Mouse (Mus musculus) neural tube, embryonic 15.5 days (tissue): ENCODE results near the gene Pglyrp1. TPM values are rescaled to one million over a fixed set of nuclear protein-coding genes. Genes with fewer than 3 reads are reported as not detected.
"Not testable (repeated sequence)": the region's sequence is repeated elsewhere in the genome, so short reads cannot be mapped to it uniquely, and the experiment has no call there.

ENCODE experiments used
- ATAC-seq: fragments of 200-750 bp; cut with Nextera tagmentation; 2 replicates; pipeline ENCODE4 v1.8.0; 2017; ENCODE audit warnings: mild to moderate bottlenecking, moderate TSS enrichment, moderate library complexity; ENCODE audit not compliant: low FRiP score
- H3K27ac ChIP-seq: fragments of 300-500 bp; sonication (generic); replicated peaks from 2 replicates; pipeline ENCODE4 v1.5.1; 2015; ENCODE audit warnings: mild to moderate bottlenecking, inconsistent platforms
- H3K27me3 ChIP-seq: fragments of 300-500 bp; sonication (generic); replicated peaks from 2 replicates; pipeline ENCODE4 v1.6.1; 2015; ENCODE audit warnings: inconsistent platforms
- H3K36me3 ChIP-seq: fragments of 300-500 bp; sonication (generic); 2 replicates; pipeline ENCODE4 v1.6.1; 2015; ENCODE audit warnings: inconsistent platforms
- H3K4me1 ChIP-seq: fragments of 300-500 bp; sonication (generic); 2 replicates; pipeline ENCODE4 v1.6.1; 2015; ENCODE audit warnings: inconsistent platforms
- H3K4me2 ChIP-seq: fragments of 300-500 bp; sonication (generic); 2 replicates; pipeline ENCODE4 v1.6.1; 2015; ENCODE audit warnings: inconsistent platforms, mild to moderate bottlenecking, moderate library complexity
- H3K4me3 ChIP-seq: fragments of 300-500 bp; sonication (generic); replicated peaks from 2 replicates; pipeline ENCODE4 v1.5.1; 2015; ENCODE audit warnings: mild to moderate bottlenecking, inconsistent platforms
- H3K9ac ChIP-seq: fragments of 300-500 bp; sonication (generic); replicated peaks from 2 replicates; pipeline ENCODE4 v1.6.1; 2015; ENCODE audit warnings: mild to moderate bottlenecking, inconsistent platforms
- H3K9me3 ChIP-seq: fragments of 300-500 bp; sonication (generic); replicated peaks from 2 replicates; pipeline ENCODE4 v1.6.1; 2016; ENCODE audit warnings: inconsistent platforms
- WGBS: fragments of 180-500 bp; shearing (Covaris S2); methylation state at CpG from one replicate; pipeline ENCODE4 v1.1.7; 2015; ENCODE audit warnings: mixed read lengths; 5-methylcytosine and 5-hydroxymethylcytosine counted together
- polyA plus RNA-seq: library from polyadenylated mRNA; unstranded; fragments of >200 nt; fragmentation: Nextera tagmentation; extraction: Ambion mirVana; gene quantifications from 2 replicates; pipeline ENCODE4 v1.2.1, GENCODE M21; 2015

Gene Pglyrp1
- polyA plus RNA-seq = 19.2 and 26.6 TPM in 2 replicates

DNA sequence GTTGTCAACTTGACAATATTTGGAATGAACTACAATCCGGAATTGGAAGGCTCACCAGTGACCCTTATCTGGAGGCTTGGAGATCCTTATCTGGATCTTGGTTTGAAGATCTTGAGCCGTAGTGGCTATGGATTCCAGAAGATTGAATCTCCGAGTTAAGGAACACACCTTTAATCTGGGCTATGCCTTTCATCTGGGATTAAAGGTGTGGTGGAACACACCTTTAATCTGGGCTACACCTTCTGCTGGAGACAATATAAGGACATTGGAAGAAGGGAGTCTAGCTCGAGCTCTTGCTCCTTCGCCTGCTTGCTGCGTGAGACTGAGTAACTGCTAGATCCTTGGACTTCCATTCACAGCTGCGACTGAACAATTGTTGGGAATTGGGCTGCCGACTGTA is at the start of gene Pglyrp1:
TSS of gene Pglyrp1 (plus strand) at position 301 of the 400 bp plus-strand sequence.
- H3K4me3 ChIP-seq, H3K4me2 ChIP-seq, H3K27me3 ChIP-seq, H3K9ac ChIP-seq, H3K4me1 ChIP-seq, H3K36me3 ChIP-seq, H3K9me3 ChIP-seq, H3K27ac ChIP-seq, ATAC-seq: not testable (repeated sequence)
- WGBS = 88% methylated on average over 1 of the region's 8 CpGs

DNA sequence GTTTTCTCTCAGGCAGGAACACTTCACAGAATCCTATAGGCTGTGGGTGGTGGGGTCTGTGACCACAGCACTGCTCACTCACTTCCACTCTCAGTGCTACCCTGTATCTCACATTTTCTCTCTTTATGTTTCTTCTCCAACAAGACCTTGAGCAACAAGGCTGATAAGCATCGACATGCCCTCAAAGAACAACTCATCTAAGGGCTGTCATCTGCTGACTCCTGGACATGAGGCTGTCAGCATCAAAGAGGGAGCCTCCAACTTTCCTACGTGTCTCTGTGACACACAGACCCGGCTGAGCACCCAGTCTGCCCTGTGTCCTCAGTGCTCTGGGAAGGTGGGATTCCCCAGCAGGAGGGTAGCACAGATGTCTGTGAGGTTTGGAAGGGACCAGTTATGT is 49.6 kb upstream of the Pglyrp1 start, which contains the start of gene Psg17:
TSS of gene Psg17 (minus strand) at position 101 of the 400 bp plus-strand sequence.
- no peak within 1 kb of the TSS for H3K9ac ChIP-seq
- no peaks in the 10 kb centered on the region for H3K4me1 ChIP-seq
- no peak within 1 kb of the TSS for H3K4me3 ChIP-seq
- H3K4me2 ChIP-seq = no peak within 1 kb of the TSS
- 76% methylated on average over 3 of the region's 3 CpGs for WGBS
- H3K27ac ChIP-seq = no peak within 1 kb of the TSS
- no peak for ATAC-seq
- no peaks in the 10 kb centered on the region for H3K27me3 ChIP-seq
- H3K9me3 ChIP-seq = no peaks in the 10 kb centered on the region
- no peaks in the 10 kb centered on the region for H3K36me3 ChIP-seq

GRCm38 (mm10) chr7:18827792-18828546 is 43.2 kb upstream of the Pglyrp1 start:
- H3K9ac ChIP-seq = no peak overlapping the region
- no peak for ATAC-seq
- no peak overlapping the region for H3K4me2 ChIP-seq
- no peaks in the 10 kb centered on the region for H3K36me3 ChIP-seq
- no peak overlapping the region for H3K27ac ChIP-seq
- no peaks in the 10 kb centered on the region for H3K4me1 ChIP-seq
- H3K9me3 ChIP-seq = no peaks in the 10 kb centered on the region
- no peaks in the 10 kb centered on the region for H3K27me3 ChIP-seq
- WGBS = 70% methylated on average over 26 of the region's 26 CpGs
- no peak overlapping the region for H3K4me3 ChIP-seq

DNA sequence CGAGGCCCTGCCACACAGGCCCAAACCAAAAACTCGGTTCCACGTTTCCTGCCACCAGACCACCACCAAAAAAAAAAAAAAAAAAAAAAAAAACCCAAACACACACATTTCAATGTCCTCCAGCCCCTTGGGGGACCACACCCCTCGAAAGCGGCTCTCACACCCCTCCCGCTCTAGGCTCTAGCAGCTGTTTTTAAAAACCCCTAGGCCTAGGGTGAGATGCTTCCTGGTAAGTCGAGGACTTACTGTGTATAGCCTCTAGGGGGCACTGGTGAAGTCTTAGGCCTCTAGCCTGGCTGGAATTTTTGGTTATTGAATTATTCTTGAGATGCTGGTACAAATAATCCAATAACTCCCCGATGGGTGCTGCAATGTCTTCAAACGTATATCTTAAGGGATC is 42.5 kb upstream of the Pglyrp1 start:
- no peak overlapping the region for H3K9ac ChIP-seq
- no peak overlapping the region for H3K4me3 ChIP-seq
- H3K36me3 ChIP-seq = no peaks in the 10 kb centered on the region
- no peak for ATAC-seq
- no peaks in the 10 kb centered on the region for H3K4me1 ChIP-seq
- no peaks in the 10 kb centered on the region for H3K27me3 ChIP-seq
- H3K9me3 ChIP-seq = no peaks in the 10 kb centered on the region
- no peak overlapping the region for H3K4me2 ChIP-seq
- no peak overlapping the region for H3K27ac ChIP-seq
- 63% methylated on average over 9 of the region's 9 CpGs for WGBS

- Histone ChIP-seq H3K27me3 (no peaks in the 10 kb centered on the region), H3K27ac (no peak overlapping the region), H3K9me3 (no peaks in the 10 kb centered on the region), H3K4me2 (no peak overlapping the region), H3K9ac (no peak overlapping the region), H3K4me3 (no peak overlapping the region), H3K4me1 (no peaks in the 10 kb centered on the region), H3K36me3 (no peaks in the 10 kb centered on the region)
- WGBS = 82% methylated on average over 7 of the region's 7 CpGs
- ATAC-seq = no peak
These were observed 41.6 kb upstream of the Pglyrp1 start for GRCm38 (mm10) chr7:18829545-18829944.

DNA sequence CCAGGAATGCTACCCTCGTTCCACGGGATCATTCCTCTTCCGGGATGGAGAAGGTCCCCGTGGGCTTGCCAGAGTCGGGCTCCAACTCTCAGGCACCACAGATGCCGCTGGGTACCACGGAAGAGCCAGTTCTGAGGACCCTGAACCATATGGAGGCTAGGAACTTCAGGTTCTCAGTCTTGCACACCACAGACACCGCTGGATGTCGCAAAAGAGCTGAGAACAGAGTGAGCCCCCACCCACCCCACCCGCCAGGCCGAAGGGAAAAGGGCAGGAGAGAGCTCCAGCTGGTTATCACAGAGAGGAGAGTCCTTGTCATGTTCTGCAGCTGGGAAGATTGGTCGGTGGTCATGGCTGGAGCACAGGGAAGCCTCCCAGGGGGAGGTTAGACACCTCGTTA is 38.8 kb upstream of the Pglyrp1 start:
- H3K4me2 ChIP-seq = no peak overlapping the region
- no peaks in the 10 kb centered on the region for H3K4me1 ChIP-seq
- no peak overlapping the region for H3K4me3 ChIP-seq
- no peaks in the 10 kb centered on the region for H3K9me3 ChIP-seq
- ATAC-seq = no peak
- H3K27me3 ChIP-seq = no peaks in the 10 kb centered on the region
- no peak overlapping the region for H3K27ac ChIP-seq
- no peak overlapping the region for H3K9ac ChIP-seq
- WGBS = 52% methylated on average over 13 of the region's 13 CpGs
- no peaks in the 10 kb centered on the region for H3K36me3 ChIP-seq

GRCm38 (mm10) chr7:18839865-18840264 is 31.3 kb upstream of the Pglyrp1 start, which contains the start of gene Mill2:
Mill2 (plus strand) TSS chr7:18839966.
- Histone ChIP-seq H3K36me3 (no peaks in the 10 kb centered on the region), H3K27ac (peak within 1 kb of the TSS; percentile 79), H3K4me1 (peaks cover 11% of the 10 kb centered on the region), H3K4me3 (peak within 1 kb of the TSS; percentile 40), H3K27me3 (no peaks in the 10 kb centered on the region), H3K4me2 (peak within 1 kb of the TSS; percentile 67), H3K9ac (peak within 1 kb of the TSS; percentile 47), H3K9me3 (no peaks in the 10 kb centered on the region)
- ATAC-seq = peak; percentile 53; the same call in 1 of the 2 replicates
- WGBS = 27% methylated on average over 3 of the region's 3 CpGs

DNA sequence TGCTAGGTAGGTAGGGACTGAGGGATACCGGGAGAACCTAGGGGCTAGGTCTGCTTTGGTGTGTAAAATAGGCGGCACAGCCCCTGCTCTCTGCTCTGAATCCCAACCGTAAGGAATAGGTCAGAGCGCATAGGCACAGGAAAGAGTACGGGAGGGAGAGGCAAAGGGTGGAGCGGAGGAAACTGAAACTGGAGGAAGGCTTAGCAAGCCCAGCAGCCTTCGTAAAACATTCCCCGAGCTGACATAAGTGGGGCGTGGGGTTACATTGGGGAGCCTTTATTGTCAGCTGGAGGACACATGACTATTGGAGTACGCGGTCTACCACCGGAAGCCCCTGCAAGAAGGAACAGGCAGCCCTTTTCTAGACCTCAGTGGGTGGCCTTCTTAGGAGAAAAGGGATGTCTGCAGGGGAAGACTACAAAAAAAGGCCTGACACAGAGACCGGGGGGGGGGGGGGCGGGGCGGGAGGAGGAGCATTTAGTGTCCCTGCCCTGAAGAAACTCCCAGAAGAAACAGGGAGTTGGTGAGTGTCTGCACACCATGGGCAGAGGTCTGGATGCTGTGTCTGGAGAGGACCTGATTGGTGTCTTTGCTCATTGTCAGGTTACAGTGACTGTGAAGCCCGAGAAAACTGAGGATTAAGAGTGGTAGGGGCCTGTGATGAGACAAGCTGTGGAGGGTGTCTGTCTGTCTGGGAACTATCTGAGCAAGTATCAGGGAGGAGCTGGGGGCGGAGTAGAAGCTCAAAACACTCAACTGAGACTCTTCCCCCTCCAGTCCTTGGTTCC is 30.6 kb upstream of the Pglyrp1 start:
- Histone ChIP-seq H3K9me3 (no peaks in the 10 kb centered on the region), H3K4me1 (peaks cover 11% of the 10 kb centered on the region), H3K4me2 (peak overlapping the region; percentile 67), H3K36me3 (no peaks in the 10 kb centered on the region), H3K27me3 (no peaks in the 10 kb centered on the region), H3K27ac (peak overlapping the region; percentile 79), H3K4me3 (peak overlapping the region; percentile 40), H3K9ac (peak overlapping the region; percentile 47)
- 4% methylated on average over 14 of the region's 17 CpGs for WGBS
- peak; percentile 83 for ATAC-seq

DNA sequence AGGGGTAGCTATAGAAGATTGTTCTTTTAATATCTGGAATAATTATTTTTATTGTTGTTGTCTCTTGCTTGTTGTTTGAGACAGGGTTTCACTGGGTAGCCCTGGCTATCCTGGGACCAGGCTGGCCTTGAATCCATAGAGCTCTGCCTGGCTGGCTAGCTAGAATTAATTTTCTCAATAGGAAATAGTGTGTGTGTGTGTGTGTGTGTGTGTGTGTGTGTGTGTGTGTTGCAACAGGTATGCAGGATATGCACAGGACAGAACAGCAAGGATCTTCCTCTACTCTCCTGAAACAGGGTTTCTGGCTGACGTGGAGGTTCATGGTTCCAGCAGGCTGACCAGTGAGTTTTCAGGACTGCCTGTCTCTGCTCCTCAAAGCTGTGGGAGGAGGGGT is 30.0 kb upstream of the Pglyrp1 start:
- ATAC-seq = 0 out of 2 replicates have a peak, but pooled peaks have one; percentile 11
- H3K4me3 ChIP-seq = peak overlapping the region; percentile 20; the same call in 1 of the 2 replicates
- H3K27me3 ChIP-seq = no peaks in the 10 kb centered on the region
- H3K36me3 ChIP-seq = no peaks in the 10 kb centered on the region
- no peaks in the 10 kb centered on the region for H3K9me3 ChIP-seq
- peaks cover 11% of the 10 kb centered on the region for H3K4me1 ChIP-seq
- H3K4me2 ChIP-seq = peak overlapping the region; percentile 67
- H3K9ac ChIP-seq = no peak overlapping the region
- H3K27ac ChIP-seq = peak overlapping the region; percentile 64; the same call in 1 of the 2 replicates
- 70% methylated on average over 1 of the region's 1 CpGs for WGBS

- WGBS = 25% methylated on average over 5 of the region's 5 CpGs
- no peak overlapping the region for H3K4me3 ChIP-seq
- peaks cover 10% of the 10 kb centered on the region for H3K4me1 ChIP-seq
- H3K9ac ChIP-seq = no peak overlapping the region
- H3K9me3 ChIP-seq = no peaks in the 10 kb centered on the region
- ATAC-seq = no peak
- no peak overlapping the region for H3K27ac ChIP-seq
- no peaks in the 10 kb centered on the region for H3K36me3 ChIP-seq
- no peaks in the 10 kb centered on the region for H3K27me3 ChIP-seq
- no peak overlapping the region for H3K4me2 ChIP-seq
These were observed 26.3 kb upstream of the Pglyrp1 start for GRCm38 (mm10) chr7:18844811-18845210.

- Histone ChIP-seq H3K4me3 (no peak overlapping the region), H3K27ac (no peak overlapping the region), H3K27me3 (no peaks in the 10 kb centered on the region), H3K36me3 (no peaks in the 10 kb centered on the region), H3K9ac (no peak overlapping the region), H3K4me2 (no peak overlapping the region), H3K9me3 (no peaks in the 10 kb centered on the region), H3K4me1 (no peaks in the 10 kb centered on the region)
- ATAC-seq = no peak
- 90% methylated on average over 1 of the region's 1 CpGs for WGBS
These were observed 22.7 kb upstream of the Pglyrp1 start for GRCm38 (mm10) chr7:18848395-18848794.
